Mouse (Mus musculus) B cell, adult 62 days (primary cell): ENCODE measurements around the gene Epha1. TPM values are rescaled to one million over a fixed set of nuclear protein-coding genes. Genes with fewer than 3 reads are reported as not detected.

Source experiments
- total RNA-seq: library from RNA; stranded (reverse); gene quantifications from 4 replicates; pipeline ENCODE4 v1.2.4, GENCODE M21; 2023

Epha1 gene
- 0.18 to 0.25 TPM in 2 of 4 replicates, not detected in the others for total RNA-seq

DNA sequence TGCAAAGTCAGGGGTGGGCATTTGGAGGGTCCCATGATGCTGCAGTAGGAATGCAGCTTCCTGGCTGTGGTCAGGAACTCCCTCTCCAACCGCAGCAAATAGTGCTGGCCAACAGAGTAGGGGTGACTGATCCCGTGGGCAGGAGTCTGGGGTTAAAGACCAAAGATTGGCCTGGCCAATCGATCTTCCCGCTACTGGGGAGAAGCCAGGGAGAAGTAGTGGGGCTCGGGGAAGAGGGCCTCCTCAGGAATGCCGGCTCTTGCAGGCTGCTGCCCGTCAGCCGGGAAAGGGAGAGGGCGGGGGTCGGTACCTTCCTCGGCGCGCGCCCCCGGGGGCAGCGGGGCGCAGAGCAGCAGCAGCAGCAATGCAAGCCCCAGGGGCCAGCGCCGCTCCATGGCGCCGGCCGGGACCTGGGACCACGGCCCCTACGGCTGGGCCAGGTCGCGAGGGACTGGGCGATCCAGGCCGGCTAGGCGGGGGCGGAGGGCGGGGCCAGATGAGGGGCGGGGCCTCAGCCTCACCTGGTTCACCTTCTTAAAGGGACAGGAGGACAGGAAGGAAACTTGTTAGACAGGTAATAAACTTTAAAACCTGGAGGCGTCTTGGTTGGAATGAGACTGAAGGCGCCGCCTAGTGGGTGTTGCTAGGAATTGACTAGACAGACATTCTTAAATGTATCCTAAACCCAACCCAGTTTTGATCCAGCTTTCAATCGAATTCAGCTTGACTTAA is at the start of gene Epha1:
TSS of gene Epha1 (minus strand) at position 453 of the 732 bp plus-strand sequence.

DNA sequence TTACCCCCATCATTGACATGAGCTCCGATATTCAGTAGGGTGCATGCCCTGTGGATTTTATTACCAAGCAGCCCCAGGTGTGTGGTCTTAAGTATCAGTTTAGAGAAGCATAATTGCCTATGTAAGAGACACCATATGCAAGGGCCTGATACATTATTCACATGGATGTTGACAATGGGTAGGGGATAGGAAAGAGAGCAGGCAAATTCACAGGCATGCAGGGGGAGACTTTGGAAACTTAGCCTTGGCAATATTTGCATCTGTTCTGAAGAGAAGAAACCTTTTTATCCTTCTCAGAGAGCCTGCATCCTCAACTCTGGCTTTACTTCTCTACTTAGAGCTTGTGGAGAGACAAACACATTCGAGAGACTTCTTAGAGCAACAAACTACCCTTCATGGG is 32.1 kb upstream of the Epha1 start, which contains the start of gene Tas2r135:
TSS of gene Tas2r135 (plus strand) at position 301 of the 400 bp plus-strand sequence.

GRCm38 (mm10) chr6:42399938-42400337 is 26.9 kb upstream of the Epha1 start, which contains the start of gene Tas2r143:
Gene Tas2r143 (plus strand): TSS chr6:42400238.

DNA sequence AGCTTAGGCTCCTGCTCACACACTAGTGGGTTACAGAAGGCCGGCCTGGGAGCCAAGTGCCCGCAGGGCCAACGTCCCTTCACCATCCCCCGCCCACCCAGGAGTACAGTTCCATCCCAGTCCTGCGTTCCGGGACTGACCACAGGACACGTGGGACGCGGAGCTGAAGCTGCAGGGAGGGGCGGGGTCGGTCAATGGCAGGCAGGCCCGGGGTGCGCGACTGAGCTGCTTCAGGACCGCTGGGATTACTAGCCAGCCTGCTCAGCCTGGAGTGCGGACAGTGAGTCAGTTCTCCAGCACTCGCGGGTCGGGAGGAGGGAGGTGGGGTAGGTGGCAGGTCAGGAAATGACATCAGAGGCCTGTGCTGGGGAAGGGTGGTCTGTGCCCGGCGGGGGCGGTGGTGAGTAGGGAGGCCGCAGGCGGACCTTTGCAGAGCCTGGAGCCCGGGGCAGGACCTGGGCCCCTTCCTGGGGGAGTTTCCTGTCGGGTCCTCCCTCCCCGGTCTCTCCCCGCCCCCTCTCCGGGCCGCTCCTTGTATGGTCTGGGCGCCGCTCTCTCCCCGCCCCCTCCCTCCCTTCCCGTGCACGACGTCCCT is 23.5 kb downstream of the Epha1 start, which contains the start of gene Zyx:
TSS of gene Zyx (plus strand) at position 205 of the 595 bp plus-strand sequence.

GRCm38 (mm10) chr6:42324482-42325267 is 48.4 kb downstream of the Epha1 start, which contains the start of gene Fam131b:
Gene Fam131b (minus strand): TSS chr6:42324643.

Other genes starting within 250 kb of the Epha1 start
- gene Tas2r139, start 232.3 kb downstream of the Epha1 start, total RNA-seq: not detected in 4 replicates
- gene Tas2r144, start 157.9 kb downstream of the Epha1 start, total RNA-seq: not detected in 4 replicates
- gene Gstk1, start 127.3 kb downstream of the Epha1 start, total RNA-seq: 2.4 to 7.9 TPM (median 7.5 TPM) in 4 replicates
- gene Tmem139, start 111.3 kb downstream of the Epha1 start, total RNA-seq: not detected in 4 replicates
- gene Casp2, start 108.3 kb downstream of the Epha1 start, total RNA-seq: 114 to 127 TPM (median 123 TPM) in 4 replicates
- gene Clcn1, start 86.6 kb downstream of the Epha1 start, total RNA-seq: 1.8 to 2.6 TPM (median 2.1 TPM) in 4 replicates
- gene Fam131b, start 48.6 kb downstream of the Epha1 start, total RNA-seq: not detected in 4 replicates
- 66.3 to 88.0 TPM (median 82.7 TPM) in 4 replicates for gene Zyx, start 23.6 kb downstream of the Epha1 start, total RNA-seq
- gene Tas2r143, start 27.0 kb upstream of the Epha1 start, total RNA-seq: 0.69 to 2.1 TPM (median 0.69 TPM) in 3 of 4 replicates, not detected in the other
- gene Tas2r135, start 32.2 kb upstream of the Epha1 start, total RNA-seq: 1.3 TPM in 2 of 4 replicates, not detected in the others
- gene Tas2r126, start 61.3 kb upstream of the Epha1 start, total RNA-seq: 0.66 to 0.88 TPM in 2 of 4 replicates, not detected in the others
- not detected in 4 replicates for gene Olfr458, start 91.9 kb upstream of the Epha1 start, total RNA-seq
- not detected in 4 replicates for gene Olfr457, start 103.1 kb upstream of the Epha1 start, total RNA-seq
- not detected in 4 replicates for gene Olfr456, start 113.9 kb upstream of the Epha1 start, total RNA-seq
- gene Olfr455, start 174.3 kb upstream of the Epha1 start, total RNA-seq: not detected in 4 replicates
- gene Tcaf3, start 224.4 kb upstream of the Epha1 start, total RNA-seq: not detected in 4 replicates